Mouse (Mus musculus): Measurements from ENCODE around the gene Prf1. TPM values are rescaled to one million over a fixed set of nuclear protein-coding genes. Genes with fewer than 3 reads are reported as not detected.

The Prf1 gene
- polyA plus RNA-seq, 1 experiment: not detected

- TF ChIP-seq CTCF (IDR thresholded peaks at IDR 0.05; ENCODE audit: control insufficient read depth, insufficient read depth, insufficient read length): no peak
- TF ChIP-seq FOSL1 (IDR thresholded peaks at IDR 0.05; ENCODE audit: insufficient read depth, low read length, poor library complexity, severe bottlenecking): no peak
- TF ChIP-seq MYOD1 (IDR thresholded peaks at IDR 0.05; ENCODE audit: control insufficient read depth, insufficient read length, low read depth): no peak
- TF ChIP-seq MAX (IDR thresholded peaks at IDR 0.05): no peak
- TF ChIP-seq MYOG (IDR thresholded peaks at IDR 0.05; ENCODE audit: control insufficient read depth, extremely low read depth, insufficient read length): no peak
- no peak for TF ChIP-seq USF1 (IDR thresholded peaks at IDR 0.05; ENCODE audit: low read depth)
- no peak for TF ChIP-seq CEBPB (IDR thresholded peaks at IDR 0.05; ENCODE audit: low read depth)
- no peak overlapping the region for H3ac ChIP-seq (ENCODE audit: control insufficient read depth, insufficient read length, low read depth)
- H3K36me3 ChIP-seq (ENCODE audit: control insufficient read depth, insufficient read depth): no peaks in the 10 kb centered on the region
- H3K79me2 ChIP-seq (ENCODE audit: control insufficient read depth, insufficient read depth): no peaks in the 10 kb centered on the region
- H3K27me3 ChIP-seq (ENCODE audit: control insufficient read depth, insufficient read depth, insufficient read length): no peaks in the 10 kb centered on the region
- H3K4me3 ChIP-seq (ENCODE audit: insufficient read depth, poor library complexity, severe bottlenecking): no peak overlapping the region
- H3K79me3 ChIP-seq (ENCODE audit: low read depth): no peaks in the 10 kb centered on the region
These were observed 39.5 kb upstream of the Prf1 start for GRCm38 (mm10) chr10:61258131-61258530.

DNA sequence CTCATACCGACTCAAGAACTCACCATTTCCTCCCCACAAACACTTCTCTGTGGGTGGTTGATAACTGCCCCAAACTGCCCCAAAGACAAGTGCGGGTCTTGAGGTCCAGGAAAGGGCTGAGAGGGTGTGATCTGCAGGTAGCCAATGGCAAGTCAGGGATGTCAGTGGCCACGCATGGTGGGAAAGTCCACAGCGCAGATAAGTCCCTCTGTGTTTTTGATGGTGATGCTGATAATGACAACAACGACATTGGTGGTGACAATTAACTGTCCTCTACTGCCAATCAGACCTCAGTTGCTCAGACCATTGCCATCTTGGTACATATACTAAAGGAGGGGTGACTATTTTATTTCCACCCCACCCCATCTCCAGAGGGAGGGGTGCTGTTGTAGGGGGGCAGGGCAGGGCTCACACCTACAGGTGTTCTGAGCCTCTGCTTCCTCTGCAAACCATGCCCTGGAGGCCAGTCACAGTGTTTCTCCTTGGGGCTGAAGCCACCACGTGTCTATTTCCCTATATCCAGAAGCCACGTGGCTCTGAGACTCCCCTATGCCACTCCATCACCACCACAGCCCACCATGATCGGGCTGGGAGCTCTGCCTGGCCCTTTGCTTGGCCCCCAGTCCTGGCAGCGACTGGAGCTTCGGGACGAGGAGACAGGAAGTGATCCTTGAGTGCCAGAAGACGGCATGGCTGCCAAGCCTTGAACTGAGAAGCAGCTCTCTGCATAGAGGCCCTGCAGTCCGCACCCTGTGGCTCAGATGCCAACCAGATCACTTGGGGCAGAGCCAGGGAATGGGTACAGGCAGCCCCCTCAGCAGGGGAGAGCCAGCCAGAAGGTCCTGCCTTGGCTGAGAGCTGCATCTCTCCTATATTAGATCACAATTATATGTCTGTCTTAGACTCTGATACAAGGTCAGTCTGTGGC is 36.1 kb upstream of the Prf1 start:
- Histone ChIP-seq H3ac (ENCODE audit: control insufficient read depth, insufficient read length, low read depth) (no peak overlapping the region), H3K27me3 (ENCODE audit: control insufficient read depth, insufficient read depth, insufficient read length) (no peaks in the 10 kb centered on the region), H3K79me3 (ENCODE audit: low read depth) (no peaks in the 10 kb centered on the region), H3K36me3 (ENCODE audit: control insufficient read depth, insufficient read depth) (peaks cover 4% of the 10 kb centered on the region), H3K4me3 (ENCODE audit: insufficient read depth, poor library complexity, severe bottlenecking) (no peak overlapping the region), H3K79me2 (ENCODE audit: control insufficient read depth, insufficient read depth) (no peaks in the 10 kb centered on the region)
- TF ChIP-seq MAX (IDR thresholded peaks at IDR 0.05) (no peak), FOSL1 (IDR thresholded peaks at IDR 0.05; ENCODE audit: insufficient read depth, low read length, poor library complexity, severe bottlenecking) (no peak), MYOD1 (IDR thresholded peaks at IDR 0.05; ENCODE audit: control insufficient read depth, insufficient read length, low read depth) (no peak), MYOG (IDR thresholded peaks at IDR 0.05; ENCODE audit: control insufficient read depth, extremely low read depth, insufficient read length) (no peak), CTCF (IDR thresholded peaks at IDR 0.05; ENCODE audit: control insufficient read depth, insufficient read depth, insufficient read length) (no peak), USF1 (IDR thresholded peaks at IDR 0.05; ENCODE audit: low read depth) (no peak), CEBPB (IDR thresholded peaks at IDR 0.05; ENCODE audit: low read depth) (no peak)

- no peaks in the 10 kb centered on the region for H3K27me3 ChIP-seq (ENCODE audit: control insufficient read depth, insufficient read depth, insufficient read length)
- TF ChIP-seq FOSL1 (IDR thresholded peaks at IDR 0.05; ENCODE audit: insufficient read depth, low read length, poor library complexity, severe bottlenecking): no peak
- TF ChIP-seq CTCF (IDR thresholded peaks at IDR 0.05; ENCODE audit: control insufficient read depth, insufficient read depth, insufficient read length): no peak
- TF ChIP-seq MYOD1 (IDR thresholded peaks at IDR 0.05; ENCODE audit: control insufficient read depth, insufficient read length, low read depth): no peak
- no peaks in the 10 kb centered on the region for H3K79me3 ChIP-seq (ENCODE audit: low read depth)
- no peak overlapping the region for H3K4me3 ChIP-seq (ENCODE audit: insufficient read depth, poor library complexity, severe bottlenecking)
- peaks cover 18% of the 10 kb centered on the region for H3K36me3 ChIP-seq (ENCODE audit: control insufficient read depth, insufficient read depth)
- no peaks in the 10 kb centered on the region for H3K79me2 ChIP-seq (ENCODE audit: control insufficient read depth, insufficient read depth)
- H3ac ChIP-seq (ENCODE audit: control insufficient read depth, insufficient read length, low read depth): no peak overlapping the region
These were observed 34.0 kb upstream of the Prf1 start for GRCm38 (mm10) chr10:61263606-61264005.

- no peaks in the 10 kb centered on the region for H3K27me3 ChIP-seq (ENCODE audit: control insufficient read depth, insufficient read depth, insufficient read length)
- H3K79me2 ChIP-seq (ENCODE audit: control insufficient read depth, insufficient read depth): peaks cover 17% of the 10 kb centered on the region
- TF ChIP-seq CTCF (IDR thresholded peaks at IDR 0.05; ENCODE audit: control insufficient read depth, insufficient read depth, insufficient read length) (no peak), MYOD1 (IDR thresholded peaks at IDR 0.05; ENCODE audit: control insufficient read depth, insufficient read length, low read depth) (no peak), MAX (IDR thresholded peaks at IDR 0.05) (no peak), MYOG (IDR thresholded peaks at IDR 0.05; ENCODE audit: control insufficient read depth, extremely low read depth, insufficient read length) (no peak), USF1 (IDR thresholded peaks at IDR 0.05; ENCODE audit: low read depth) (no peak), CEBPB (IDR thresholded peaks at IDR 0.05; ENCODE audit: low read depth) (no peak), FOSL1 (IDR thresholded peaks at IDR 0.05; ENCODE audit: insufficient read depth, low read length, poor library complexity, severe bottlenecking) (no peak)
- peaks cover 40% of the 10 kb centered on the region for H3K36me3 ChIP-seq (ENCODE audit: control insufficient read depth, insufficient read depth)
- no peak overlapping the region for H3K4me3 ChIP-seq (ENCODE audit: insufficient read depth, poor library complexity, severe bottlenecking)
- H3ac ChIP-seq (ENCODE audit: control insufficient read depth, insufficient read length, low read depth): no peak overlapping the region
- peaks cover 5% of the 10 kb centered on the region for H3K79me3 ChIP-seq (ENCODE audit: low read depth)
These were observed 30.3 kb upstream of the Prf1 start for GRCm38 (mm10) chr10:61267378-61267777.

GRCm38 (mm10) chr10:61272089-61272626 is 25.5 kb upstream of the Prf1 start:
- TF ChIP-seq FOSL1 (IDR thresholded peaks at IDR 0.05; ENCODE audit: insufficient read depth, low read length, poor library complexity, severe bottlenecking) (no peak), MAX (IDR thresholded peaks at IDR 0.05) (peak; percentile 14), CEBPB (IDR thresholded peaks at IDR 0.05; ENCODE audit: low read depth) (no peak)
- peak overlapping the region; percentile 56 for H3K4me3 ChIP-seq (ENCODE audit: insufficient read depth, poor library complexity, severe bottlenecking)
- peaks cover 17% of the 10 kb centered on the region for H3K79me2 ChIP-seq (ENCODE audit: control insufficient read depth, insufficient read depth)

More at GRCm38 (mm10) chr10:61272089-61272626, 25.5 kb upstream of the Prf1 start:
- Histone ChIP-seq H3ac (ENCODE audit: control insufficient read depth, insufficient read length, low read depth) (peak overlapping the region; percentile 98), H3K27me3 (ENCODE audit: control insufficient read depth, insufficient read depth, insufficient read length) (no peaks in the 10 kb centered on the region), H3K36me3 (ENCODE audit: control insufficient read depth, insufficient read depth) (peaks cover 36% of the 10 kb centered on the region), H3K79me3 (ENCODE audit: low read depth) (peaks cover 5% of the 10 kb centered on the region)
